Mouse (Mus musculus) megakaryocyte progenitor cell, adult 5-6 weeks (primary cell): ENCODE data around the gene Olfr1248. TPM values are rescaled to one million over a fixed set of nuclear protein-coding genes. Genes with fewer than 3 reads are reported as not detected.
"Not testable (repeated sequence)": the region's sequence is repeated elsewhere in the genome, so short reads cannot be mapped to it uniquely, and the experiment has no call there.

Experiments used
- ATAC-seq: replicated peaks from 2 replicates; pipeline ENCODE4 v1.8.0; 2016; ENCODE audit warnings: mild to moderate bottlenecking, moderate TSS enrichment, inconsistent platforms; ENCODE audit not compliant: poor library complexity
- total RNA-seq, 2 experiments: library from RNA; stranded (forward) in 1 of 2; stranded (reverse) in 1 of 2; fragments of 157-497, 149-512 nt in 1 of 2; fragments of 200-1000 nt in 1 of 2; gene quantifications; 2 replicates each; pipeline versions ENCODE4 v1.2.3 to v1.2.4; 2015 to 2017

The Olfr1248 gene
- total RNA-seq (2015) (not detected in 2 replicates), total RNA-seq (2017) (not detected in 2 replicates)

GRCm38 (mm10) chr2:89618145-89618544 is at the start of gene Olfr1248:
Gene Olfr1248 (minus strand): TSS chr2:89618245.
- ATAC-seq, result not testable (repeated sequence)

GRCm38 (mm10) chr2:89661367-89661766 is 43.3 kb upstream of the Olfr1248 start, which contains the start of gene Olfr1250:
Gene Olfr1250 (minus strand): TSS chr2:89661467.
- ATAC-seq, result no peak

GRCm38 (mm10) chr2:89634883-89635282 is 16.8 kb upstream of the Olfr1248 start, which contains the start of gene Olfr1249:
Gene Olfr1249 (minus strand): TSS chr2:89634983.
- no peak for ATAC-seq

- no peak for ATAC-seq
Measured at GRCm38 (mm10) chr2:89614030-89614429, 4.0 kb downstream of the Olfr1248 start, which contains the start of gene Olfr1247. Gene Olfr1247 (minus strand): TSS chr2:89614130.

- no peak for ATAC-seq
Measured at GRCm38 (mm10) chr2:89593057-89593456, 25.0 kb downstream of the Olfr1248 start, which contains the start of gene Olfr1246. Gene Olfr1246 (minus strand): TSS chr2:89593157.

GRCm38 (mm10) chr2:89578347-89578746 is 39.7 kb downstream of the Olfr1248 start, which contains the start of gene Olfr1245:
Gene Olfr1245 (minus strand): TSS chr2:89578447.
- ATAC-seq, result no peak

Other genes starting within 250 kb of the Olfr1248 start
- gene Olfr1238, start 208.6 kb downstream of the Olfr1248 start, total RNA-seq (2015), result not detected in 2 replicates
- gene Olfr1238, start 208.6 kb downstream of the Olfr1248 start, total RNA-seq (2017), result not detected in 2 replicates
- not detected in 2 replicates for gene Olfr1239, start 197.8 kb downstream of the Olfr1248 start, total RNA-seq (2015)
- gene Olfr1239, start 197.8 kb downstream of the Olfr1248 start, total RNA-seq (2017), result not detected in 2 replicates
- not detected in 2 replicates for gene Olfr1240, start 175.2 kb downstream of the Olfr1248 start, total RNA-seq (2015)
- not detected in 2 replicates for gene Olfr1240, start 175.2 kb downstream of the Olfr1248 start, total RNA-seq (2017)
- gene Olfr1241, start 131.1 kb downstream of the Olfr1248 start, total RNA-seq (2015), result not detected in 2 replicates
- not detected in 2 replicates for gene Olfr1241, start 131.1 kb downstream of the Olfr1248 start, total RNA-seq (2017)
- gene Olfr1242, start 119.9 kb downstream of the Olfr1248 start, total RNA-seq (2015), result not detected in 2 replicates
- gene Olfr1242, start 119.9 kb downstream of the Olfr1248 start, total RNA-seq (2017), result not detected in 2 replicates
- not detected in 2 replicates for gene Olfr1243, start 86.8 kb downstream of the Olfr1248 start, total RNA-seq (2015)
- not detected in 2 replicates for gene Olfr1243, start 86.8 kb downstream of the Olfr1248 start, total RNA-seq (2017)
- gene Olfr1245, start 39.8 kb downstream of the Olfr1248 start, total RNA-seq (2015), result not detected in 2 replicates
- gene Olfr1245, start 39.8 kb downstream of the Olfr1248 start, total RNA-seq (2017), result not detected in 2 replicates
- gene Olfr1246, start 25.1 kb downstream of the Olfr1248 start, total RNA-seq (2015), result not detected in 2 replicates
- not detected in 2 replicates for gene Olfr1246, start 25.1 kb downstream of the Olfr1248 start, total RNA-seq (2017)
- gene Olfr1247, start 4.1 kb downstream of the Olfr1248 start, total RNA-seq (2015), result not detected in 2 replicates
- gene Olfr1247, start 4.1 kb downstream of the Olfr1248 start, total RNA-seq (2017), result not detected in 2 replicates
- not detected in 2 replicates for gene Olfr1249, start 16.7 kb upstream of the Olfr1248 start, total RNA-seq (2015)
- not detected in 2 replicates for gene Olfr1249, start 16.7 kb upstream of the Olfr1248 start, total RNA-seq (2017)
- gene Olfr1250, start 43.2 kb upstream of the Olfr1248 start, total RNA-seq (2015), result not detected in 2 replicates
- gene Olfr1250, start 43.2 kb upstream of the Olfr1248 start, total RNA-seq (2017), result not detected in 2 replicates
- not detected in 2 replicates for gene Olfr1251, start 53.7 kb upstream of the Olfr1248 start, total RNA-seq (2015)
- not detected in 2 replicates for gene Olfr1251, start 53.7 kb upstream of the Olfr1248 start, total RNA-seq (2017)
- gene Olfr1252, start 106.8 kb upstream of the Olfr1248 start, total RNA-seq (2015), result not detected in 2 replicates
- gene Olfr1252, start 106.8 kb upstream of the Olfr1248 start, total RNA-seq (2017), result not detected in 2 replicates
- not detected in 2 replicates for gene Olfr1253, start 138.8 kb upstream of the Olfr1248 start, total RNA-seq (2015)
- not detected in 2 replicates for gene Olfr1253, start 138.8 kb upstream of the Olfr1248 start, total RNA-seq (2017)
- gene Olfr1254, start 175.4 kb upstream of the Olfr1248 start, total RNA-seq (2015), result not detected in 2 replicates
- not detected in 2 replicates for gene Olfr1254, start 175.4 kb upstream of the Olfr1248 start, total RNA-seq (2017)
- gene Olfr1255, start 193.8 kb upstream of the Olfr1248 start, total RNA-seq (2015), result not detected in 2 replicates
- not detected in 2 replicates for gene Olfr1255, start 193.8 kb upstream of the Olfr1248 start, total RNA-seq (2017)
- not detected in 2 replicates for gene Olfr1256, start 223.3 kb upstream of the Olfr1248 start, total RNA-seq (2015)
- gene Olfr1256, start 223.3 kb upstream of the Olfr1248 start, total RNA-seq (2017), result not detected in 2 replicates
- gene Olfr48, start 230.0 kb upstream of the Olfr1248 start, total RNA-seq (2015), result not detected in 2 replicates
- not detected in 2 replicates for gene Olfr48, start 230.0 kb upstream of the Olfr1248 start, total RNA-seq (2017)